Mouse (Mus musculus): ENCODE measurements around the gene D330020A13Rik. TPM values are rescaled to one million over a fixed set of nuclear protein-coding genes. Genes with fewer than 3 reads are reported as not detected.

D330020A13Rik gene
- polyA plus RNA-seq, 1 experiment from 2014 or later: not detected

GRCm38 (mm10) chr6:120309787-120310186 is 15.6 kb downstream of the D330020A13Rik start:
- ATAC-seq (ENCODE audit: low FRiP score) (no peak), DNase-seq (ENCODE audit: low spot score, missing footprints) (no peak)
- no peak overlapping the region for H3K4me2 ChIP-seq
- no peaks in the 10 kb centered on the region for H3K9me3 ChIP-seq (ENCODE audit: control insufficient read depth, low read length)
- no peaks in the 10 kb centered on the region for H3K27me3 ChIP-seq (ENCODE audit: control insufficient read depth, insufficient read depth, low read length)
- H3K27ac ChIP-seq (ENCODE audit: low read depth, low read length): no peak overlapping the region
- H3K36me3 ChIP-seq (ENCODE audit: control insufficient read depth, insufficient read depth, low read length): no peaks in the 10 kb centered on the region
- no peak overlapping the region for H3K9ac ChIP-seq (ENCODE audit: low read length)
- no peaks in the 10 kb centered on the region for H3K4me1 ChIP-seq (ENCODE audit: control insufficient read depth, insufficient read depth, low read length)
- no peak overlapping the region for H3K4me3 ChIP-seq (ENCODE audit: low read depth, low read length)
- 74% methylated on average over 3 of the region's 3 CpGs for WGBS

- Histone ChIP-seq H3K4me2 (no peak overlapping the region), H3K4me1 (ENCODE audit: control insufficient read depth, insufficient read depth, low read length) (no peaks in the 10 kb centered on the region), H3K9ac (ENCODE audit: low read length) (no peak overlapping the region), H3K27me3 (ENCODE audit: control insufficient read depth, insufficient read depth, low read length) (no peaks in the 10 kb centered on the region), H3K9me3 (ENCODE audit: control insufficient read depth, low read length) (no peaks in the 10 kb centered on the region), H3K4me3 (ENCODE audit: low read depth, low read length) (no peak overlapping the region), H3K27ac (ENCODE audit: low read depth, low read length) (no peak overlapping the region), H3K36me3 (ENCODE audit: control insufficient read depth, insufficient read depth, low read length) (no peaks in the 10 kb centered on the region)
- 78% methylated on average over 5 of the region's 5 CpGs for WGBS
- ATAC-seq (ENCODE audit: low FRiP score) (no peak), DNase-seq (ENCODE audit: low spot score, missing footprints) (no peak)
These were observed 18.3 kb downstream of the D330020A13Rik start for GRCm38 (mm10) chr6:120312443-120312842.

- no peak for ATAC-seq (ENCODE audit: low FRiP score)
- Histone ChIP-seq H3K9me3 (ENCODE audit: control insufficient read depth, low read length) (no peaks in the 10 kb centered on the region), H3K36me3 (ENCODE audit: control insufficient read depth, insufficient read depth, low read length) (no peaks in the 10 kb centered on the region; the same call in 1 of the 2 replicates), H3K27me3 (ENCODE audit: control insufficient read depth, insufficient read depth, low read length) (no peaks in the 10 kb centered on the region), H3K4me2 (no peak overlapping the region), H3K27ac (ENCODE audit: low read depth, low read length) (no peak overlapping the region), H3K4me1 (ENCODE audit: control insufficient read depth, insufficient read depth, low read length) (no peaks in the 10 kb centered on the region), H3K4me3 (ENCODE audit: low read depth, low read length) (no peak overlapping the region), H3K9ac (ENCODE audit: low read length) (no peak overlapping the region)
- DNase-seq (ENCODE audit: low spot score, missing footprints): no peak
- WGBS: 86% methylated on average over 11 of the region's 11 CpGs
These were observed 24.3 kb downstream of the D330020A13Rik start for GRCm38 (mm10) chr6:120318303-120318940.

- no peak overlapping the region for H3K4me3 ChIP-seq (ENCODE audit: low read depth, low read length)
- H3K27me3 ChIP-seq (ENCODE audit: control insufficient read depth, insufficient read depth, low read length): no peaks in the 10 kb centered on the region
- no peak overlapping the region for H3K4me2 ChIP-seq
- no peaks in the 10 kb centered on the region; the same call in 1 of the 2 replicates for H3K36me3 ChIP-seq (ENCODE audit: control insufficient read depth, insufficient read depth, low read length)
- DNase-seq (ENCODE audit: low spot score, missing footprints) (no peak), ATAC-seq (ENCODE audit: low FRiP score) (no peak)
- no peaks in the 10 kb centered on the region for H3K9me3 ChIP-seq (ENCODE audit: control insufficient read depth, low read length)
- WGBS: 92% methylated on average over 9 of the region's 9 CpGs
- H3K4me1 ChIP-seq (ENCODE audit: control insufficient read depth, insufficient read depth, low read length): no peaks in the 10 kb centered on the region
- no peak overlapping the region for H3K9ac ChIP-seq (ENCODE audit: low read length)
- no peak overlapping the region for H3K27ac ChIP-seq (ENCODE audit: low read depth, low read length)
These were observed 25.0 kb downstream of the D330020A13Rik start for GRCm38 (mm10) chr6:120319129-120319528.

GRCm38 (mm10) chr6:120320369-120320768 is 26.2 kb downstream of the D330020A13Rik start:
- Histone ChIP-seq H3K4me2 (no peak overlapping the region), H3K9ac (ENCODE audit: low read length) (no peak overlapping the region), H3K9me3 (ENCODE audit: control insufficient read depth, low read length) (no peaks in the 10 kb centered on the region), H3K27me3 (ENCODE audit: control insufficient read depth, insufficient read depth, low read length) (no peaks in the 10 kb centered on the region), H3K27ac (ENCODE audit: low read depth, low read length) (no peak overlapping the region), H3K4me3 (ENCODE audit: low read depth, low read length) (no peak overlapping the region), H3K4me1 (ENCODE audit: control insufficient read depth, insufficient read depth, low read length) (no peaks in the 10 kb centered on the region), H3K36me3 (ENCODE audit: control insufficient read depth, insufficient read depth, low read length) (no peaks in the 10 kb centered on the region; the same call in 1 of the 2 replicates)
- ATAC-seq (ENCODE audit: low FRiP score): no peak
- 74% methylated on average over 2 of the region's 2 CpGs for WGBS
- no peak for DNase-seq (ENCODE audit: low spot score, missing footprints)

GRCm38 (mm10) chr6:120324295-120324927 is 30.2 kb downstream of the D330020A13Rik start:
- H3K36me3 ChIP-seq (ENCODE audit: control insufficient read depth, insufficient read depth, low read length): peaks cover 3% of the 10 kb centered on the region
- no peaks in the 10 kb centered on the region for H3K27me3 ChIP-seq (ENCODE audit: control insufficient read depth, insufficient read depth, low read length)
- H3K27ac ChIP-seq (ENCODE audit: low read depth, low read length): no peak overlapping the region
- no peak for ATAC-seq (ENCODE audit: low FRiP score)
- WGBS: 34% methylated on average over 6 of the region's 6 CpGs
- no peak overlapping the region for H3K4me3 ChIP-seq (ENCODE audit: low read depth, low read length)
- no peaks in the 10 kb centered on the region for H3K9me3 ChIP-seq (ENCODE audit: control insufficient read depth, low read length)
- DNase-seq (ENCODE audit: low spot score, missing footprints): peak; percentile 86
- no peak overlapping the region for H3K9ac ChIP-seq (ENCODE audit: low read length)
- H3K4me2 ChIP-seq: no peak overlapping the region
- H3K4me1 ChIP-seq (ENCODE audit: control insufficient read depth, insufficient read depth, low read length): no peaks in the 10 kb centered on the region

- Histone ChIP-seq H3K9ac (ENCODE audit: low read length) (no peak overlapping the region), H3K4me1 (ENCODE audit: control insufficient read depth, insufficient read depth, low read length) (no peaks in the 10 kb centered on the region), H3K9me3 (ENCODE audit: control insufficient read depth, low read length) (no peaks in the 10 kb centered on the region), H3K27ac (ENCODE audit: low read depth, low read length) (no peak overlapping the region), H3K36me3 (ENCODE audit: control insufficient read depth, insufficient read depth, low read length) (peaks cover 21% of the 10 kb centered on the region), H3K27me3 (ENCODE audit: control insufficient read depth, insufficient read depth, low read length) (no peaks in the 10 kb centered on the region), H3K4me3 (ENCODE audit: low read depth, low read length) (no peak overlapping the region), H3K4me2 (no peak overlapping the region)
- DNase-seq (ENCODE audit: low spot score, missing footprints): no peak
- no peak for ATAC-seq (ENCODE audit: low FRiP score)
- WGBS: 82% methylated on average over 2 of the region's 2 CpGs
These were observed 38.2 kb downstream of the D330020A13Rik start for GRCm38 (mm10) chr6:120332351-120332750.

GRCm38 (mm10) chr6:120343992-120344391 is 49.8 kb downstream of the D330020A13Rik start:
- WGBS: 70% methylated on average over 1 of the region's 1 CpGs
- no peak overlapping the region for H3K27ac ChIP-seq (ENCODE audit: low read depth, low read length)
- peaks cover 7% of the 10 kb centered on the region; the same call in 1 of the 2 replicates for H3K36me3 ChIP-seq (ENCODE audit: control insufficient read depth, insufficient read depth, low read length)
- no peaks in the 10 kb centered on the region for H3K27me3 ChIP-seq (ENCODE audit: control insufficient read depth, insufficient read depth, low read length)
- DNase-seq (ENCODE audit: low spot score, missing footprints): no peak
- no peak overlapping the region for H3K4me2 ChIP-seq
- no peak overlapping the region for H3K9ac ChIP-seq (ENCODE audit: low read length)
- H3K4me1 ChIP-seq (ENCODE audit: control insufficient read depth, insufficient read depth, low read length): no peaks in the 10 kb centered on the region
- no peak for ATAC-seq (ENCODE audit: low FRiP score)
- no peak overlapping the region for H3K4me3 ChIP-seq (ENCODE audit: low read depth, low read length)
- no peaks in the 10 kb centered on the region for H3K9me3 ChIP-seq (ENCODE audit: control insufficient read depth, low read length)

All from midbrain, embryonic 11.5 days (tissue).